Mouse (Mus musculus): ENCODE data around the gene Lhx8.

GRCm38 (mm10) chr3:154332213-154332530, 1.7 kb upstream of the Lhx8 start:
- no peak for TF ChIP-seq POLR2A (IDR thresholded peaks at IDR 0.05; ENCODE audit: borderline replicate concordance, insufficient read depth, low read length)
- no peak for TF ChIP-seq CTCF (IDR thresholded peaks at IDR 0.05; ENCODE audit: borderline replicate concordance, insufficient read depth, low read depth, low read length)
